Mouse (Mus musculus) erythroblast, embryonic 14.5 days (primary cell): ENCODE results near the gene Ccnb1ip1.

Experiments
- GATA1 ChIP-seq: IDR thresholded peaks from 2 replicates; pipeline ENCODE4 v1.6.1; 2012; ENCODE audit warnings: low read length, inconsistent platforms, mixed read lengths
- TAL1 ChIP-seq: IDR thresholded peaks from 3 replicates; pipeline ENCODE4 v1.6.1; 2012; ENCODE audit warnings: low read length, inconsistent platforms, mixed read lengths

- TF ChIP-seq TAL1 (no peak), GATA1 (no peak)
Observed at GRCm38 (mm10) chr14:50795261-50795935, 12.1 kb downstream of the Ccnb1ip1 start.
